Mouse (Mus musculus) brain, embryonic 14.5 days (tissue): ENCODE measurements around the gene Pex26.

Experiments
- CTCF ChIP-seq: fragments of 200-500 bp; IDR thresholded peaks from 2 replicates; pipeline ENCODE4 v1.5.1; 2012; ENCODE audit warnings: inconsistent platforms, mild to moderate bottlenecking, moderate library complexity, borderline replicate concordance; ENCODE audit not compliant: insufficient read depth, insufficient read length; ENCODE audit errors: extremely low read depth
- POLR2A ChIP-seq: fragments of 200-500 bp; IDR thresholded peaks from 2 replicates; pipeline ENCODE4 v1.6.1; 2012; ENCODE audit warnings: mild to moderate bottlenecking, inconsistent platforms, borderline replicate concordance; ENCODE audit not compliant: poor library complexity, insufficient read depth, insufficient read length, severe bottlenecking; ENCODE audit errors: extremely low read depth

GRCm38 (mm10) chr6:121160126-121160525 is 23.3 kb upstream of the Pex26 start:
- TF ChIP-seq CTCF (no peak), POLR2A (no peak)
